Mouse (Mus musculus) C2C12 (cell line): ENCODE results near the gene Fyn.

Source experiments
- CTCF ChIP-seq: IDR thresholded peaks from one replicate; pipeline ENCODE4 v1.5.1; 2011; ENCODE audit not compliant: control insufficient read depth, insufficient read depth, insufficient read length
- MAX ChIP-seq: IDR thresholded peaks from one replicate; pipeline ENCODE4 v1.6.1; 2011; ENCODE audit warnings: mild to moderate bottlenecking, control low read depth
- MYOG ChIP-seq: IDR thresholded peaks from one replicate; pipeline ENCODE4 v1.6.1; 2011; ENCODE audit not compliant: control insufficient read depth, insufficient read length; ENCODE audit errors: extremely low read depth

GRCm38 (mm10) chr10:39339189-39339968, 29.3 kb upstream of the Fyn start:
- TF ChIP-seq CTCF = no peak
- TF ChIP-seq MAX = no peak
- no peak for TF ChIP-seq MYOG
